ENCODE assay signal across 18 mouse cellular contexts in the genomic region with DNA sequence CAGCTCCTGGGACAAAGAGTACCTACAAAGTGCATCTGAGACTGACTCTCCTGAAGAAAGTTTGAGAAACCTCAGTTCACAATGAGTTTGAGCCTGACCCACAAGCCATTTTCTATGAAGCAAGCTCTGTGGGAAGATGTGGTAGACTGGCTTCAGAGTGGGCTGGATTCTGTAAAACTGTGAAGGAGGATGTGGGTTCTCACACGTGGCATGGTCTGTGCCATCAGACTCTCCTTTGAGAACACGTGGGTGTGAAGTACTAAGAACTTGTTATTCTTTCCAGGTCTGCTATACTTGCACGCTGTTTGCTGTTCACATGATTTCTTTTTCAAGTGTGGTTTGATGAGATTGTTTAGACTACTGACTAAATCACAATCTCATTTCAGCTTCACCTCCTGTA.
DNase-seq lines count a peak whose midpoint lies in the region; ATAC-seq lines count a peak whose summit lies in the region.
"Had no signal": no experiment of that assay in that cellular context is flagged by ENCODE, and none has a peak within 500 bp of the region (broad histone marks: within the 10 kb centered on the region; RNA-seq: fewer than 3 reads in every experiment).

No protein-coding gene starts in this region.

- no peak overlapping the region for H3K4me2 ChIP-seq in hindbrain, embryonic 13.5 days
- H3K4me2 ChIP-seq in midbrain, embryonic 13.5 days (replicated peaks) = no peak overlapping the region
- H3K4me2 ChIP-seq in neural tube, embryonic 15.5 days = no peak overlapping the region
- H3K4me2 ChIP-seq in forebrain, embryonic 16.5 days (ENCODE audit: low read length) = no peak overlapping the region
- H3K4me2 ChIP-seq: forebrain, embryonic 15.5 days had no signal

- H3K27me3 ChIP-seq in hindbrain, embryonic 13.5 days = no peaks in the 10 kb centered on the region
- H3K27me3 ChIP-seq in hindbrain, embryonic 10.5 days (ENCODE audit: insufficient read depth, poor library complexity, severe bottlenecking) = no peaks in the 10 kb centered on the region
- H3K27me3 ChIP-seq in midbrain, embryonic 13.5 days = no peaks in the 10 kb centered on the region
- H3K27me3 ChIP-seq in midbrain, embryonic 10.5 days (ENCODE audit: low read depth, poor library complexity, severe bottlenecking) = no peaks in the 10 kb centered on the region
- H3K27me3 ChIP-seq in neural tube, embryonic 15.5 days (replicated peaks) = no peaks in the 10 kb centered on the region
- no peaks in the 10 kb centered on the region for H3K27me3 ChIP-seq in forebrain, embryonic 16.5 days (replicated peaks; ENCODE audit: control insufficient read depth, insufficient read depth, low read length)
- H3K27me3 ChIP-seq: forebrain, embryonic 15.5 days had no signal

- H3K36me3 ChIP-seq in hindbrain, embryonic 13.5 days = no peaks in the 10 kb centered on the region
- H3K36me3 ChIP-seq in hindbrain, embryonic 10.5 days = no peaks in the 10 kb centered on the region
- no peaks in the 10 kb centered on the region for H3K36me3 ChIP-seq in midbrain, embryonic 13.5 days
- H3K36me3 ChIP-seq in midbrain, embryonic 10.5 days = no peaks in the 10 kb centered on the region
- no peaks in the 10 kb centered on the region for H3K36me3 ChIP-seq in neural tube, embryonic 15.5 days
- no peaks in the 10 kb centered on the region for H3K36me3 ChIP-seq in forebrain, embryonic 16.5 days (ENCODE audit: control insufficient read depth, insufficient read depth)
- H3K36me3 ChIP-seq: forebrain, embryonic 15.5 days had no signal

- H3K4me1 ChIP-seq in hindbrain, embryonic 13.5 days (replicated peaks) = peaks cover 27% of the 10 kb centered on the region
- H3K4me1 ChIP-seq in hindbrain, embryonic 10.5 days (replicated peaks) = no peaks in the 10 kb centered on the region; the same call in 1 of the 2 replicates
- H3K4me1 ChIP-seq in midbrain, embryonic 13.5 days (replicated peaks) = peaks cover 29% of the 10 kb centered on the region
- H3K4me1 ChIP-seq in midbrain, embryonic 10.5 days = peaks cover 6% of the 10 kb centered on the region; the same call in 1 of the 2 replicates
- H3K4me1 ChIP-seq in neural tube, embryonic 15.5 days = peaks cover 12% of the 10 kb centered on the region
- H3K4me1 ChIP-seq in forebrain, embryonic 16.5 days (replicated peaks; ENCODE audit: control insufficient read depth, insufficient read depth, low read length) = peaks cover 8% of the 10 kb centered on the region

- no peak for ATAC-seq in hindbrain, embryonic 13.5 days (ENCODE audit: low FRiP score)
- no peak for ATAC-seq in midbrain, embryonic 13.5 days
- no peak for ATAC-seq in neural tube, embryonic 15.5 days (ENCODE audit: low FRiP score)
- no peak for ATAC-seq in forebrain, embryonic 16.5 days
- ATAC-seq: forebrain, embryonic 15.5 days; inflammation-experienced regulatory T-cells, adult 6 months had no signal

- no peaks in the 10 kb centered on the region for H3K9me3 ChIP-seq in hindbrain, embryonic 13.5 days
- H3K9me3 ChIP-seq in hindbrain, embryonic 10.5 days = no peaks in the 10 kb centered on the region
- H3K9me3 ChIP-seq in midbrain, embryonic 13.5 days = no peaks in the 10 kb centered on the region
- no peaks in the 10 kb centered on the region for H3K9me3 ChIP-seq in midbrain, embryonic 10.5 days (replicated peaks)
- H3K9me3 ChIP-seq in neural tube, embryonic 15.5 days (replicated peaks) = no peaks in the 10 kb centered on the region
- no peaks in the 10 kb centered on the region for H3K9me3 ChIP-seq in forebrain, embryonic 16.5 days (ENCODE audit: control insufficient read depth, low read length)
- H3K9me3 ChIP-seq: forebrain, embryonic 15.5 days had no signal

- H3K9ac ChIP-seq in hindbrain, embryonic 13.5 days = no peak overlapping the region
- no peak overlapping the region for H3K9ac ChIP-seq in midbrain, embryonic 13.5 days (replicated peaks)
- no peak overlapping the region for H3K9ac ChIP-seq in neural tube, embryonic 15.5 days (replicated peaks)
- H3K9ac ChIP-seq in forebrain, embryonic 16.5 days (replicated peaks; ENCODE audit: low read depth, low read length) = no peak overlapping the region
- H3K9ac ChIP-seq: forebrain, embryonic 15.5 days had no signal

- 88% methylated on average over 3 of the region's 3 CpGs for WGBS in hindbrain, embryonic 13.5 days
- 83% methylated on average over 3 of the region's 3 CpGs for WGBS in hindbrain, embryonic 10.5 days
- 78% methylated on average over 3 of the region's 3 CpGs for WGBS in midbrain, embryonic 13.5 days
- WGBS in midbrain, embryonic 10.5 days = 85% methylated on average over 3 of the region's 3 CpGs
- 84% methylated on average over 3 of the region's 3 CpGs for WGBS in neural tube, embryonic 15.5 days
- 80% methylated on average over 3 of the region's 3 CpGs for whole genome bisulfite sequencing in forebrain, embryonic 16.5 days

- H3K27ac ChIP-seq in hindbrain, embryonic 13.5 days = peak overlapping the region; percentile 85; the same call in 1 of the 2 replicates
- H3K27ac ChIP-seq in hindbrain, embryonic 10.5 days = no peak overlapping the region
- H3K27ac ChIP-seq in midbrain, embryonic 13.5 days = peak overlapping the region; percentile 74; the same call in 1 of the 2 replicates
- no peak overlapping the region for H3K27ac ChIP-seq in midbrain, embryonic 10.5 days (replicated peaks)
- peak overlapping the region; percentile 33; the same call in 1 of the 2 replicates for H3K27ac ChIP-seq in neural tube, embryonic 15.5 days (replicated peaks)
- H3K27ac ChIP-seq in forebrain, embryonic 16.5 days (ENCODE audit: low read length) = no peak overlapping the region
- H3K27ac ChIP-seq: forebrain, embryonic 15.5 days; gastrocnemius, adult 2 months; kidney, postnatal 0 days; macrophage had no signal

- no peak overlapping the region for H3K4me3 ChIP-seq in hindbrain, embryonic 13.5 days
- H3K4me3 ChIP-seq in hindbrain, embryonic 10.5 days = no peak overlapping the region
- H3K4me3 ChIP-seq in midbrain, embryonic 13.5 days (replicated peaks) = no peak overlapping the region
- no peak overlapping the region for H3K4me3 ChIP-seq in midbrain, embryonic 10.5 days
- no peak overlapping the region for H3K4me3 ChIP-seq in neural tube, embryonic 15.5 days (replicated peaks)
- no peak overlapping the region for H3K4me3 ChIP-seq in forebrain, embryonic 16.5 days (replicated peaks; ENCODE audit: low read length)
- H3K4me3 ChIP-seq: forebrain, embryonic 15.5 days; gastrocnemius, adult 2 months; myocyte had no signal

- DNase-seq in hindbrain, embryonic 10.5 days (ENCODE audit: low spot score) = no peak
- no peak for DNase-seq in midbrain, embryonic 10.5 days (ENCODE audit: low spot score)
- peak; percentile 72 for DNase-seq in brain, adult 2 months (ENCODE audit: low read depth, low spot score)
- DNase-seq: adrenal gland, postnatal 25 days; cerebellum, adult 9-10 months; gastrocnemius, adult 2 months; kidney, adult 2 months; layer of hippocampus, adult 9-11 months; thymus, adult 2 months had no signal

Comparison
In these comparisons a context has a peak if more than half of its experiments do, and no peak if none do; other contexts are left out.
1. H3K27ac ChIP-seq: peak in hindbrain, embryonic 13.5 days (single experiment), midbrain, embryonic 13.5 days (single experiment) and neural tube, embryonic 15.5 days (single experiment); none in hindbrain, embryonic 10.5 days (single experiment), midbrain, embryonic 10.5 days (single experiment) and forebrain, embryonic 16.5 days (single experiment).